Mouse (Mus musculus) embryonic facial prominence, embryonic 13.5 days (tissue): ENCODE measurements around the gene Tm9sf1. TPM values are rescaled to one million over a fixed set of nuclear protein-coding genes. Genes with fewer than 3 reads are reported as not detected.

Experiments
- ATAC-seq: fragments of 200-750 bp; cut with Nextera tagmentation; 2 replicates; pipeline ENCODE4 v1.8.0; 2017; ENCODE audit warnings: low read depth; ENCODE audit not compliant: insufficient number of reproducible peaks, insufficient read depth, low FRiP score, low TSS enrichment
- H3K27ac ChIP-seq: fragments of 300-500 bp; sonication (generic); 2 replicates; pipeline ENCODE4 v1.5.1; 2015; ENCODE audit warnings: moderate library complexity, mild to moderate bottlenecking, inconsistent platforms
- H3K27me3 ChIP-seq: fragments of 300-500 bp; sonication (generic); 2 replicates; pipeline ENCODE4 v1.6.1; 2015; ENCODE audit warnings: mild to moderate bottlenecking, inconsistent platforms
- H3K36me3 ChIP-seq: fragments of 300-500 bp; sonication (generic); 2 replicates; pipeline ENCODE4 v1.6.1; 2015; ENCODE audit warnings: mild to moderate bottlenecking, inconsistent platforms
- H3K4me1 ChIP-seq: fragments of 300-500 bp; sonication (generic); 2 replicates; pipeline ENCODE4 v1.6.1; 2015; ENCODE audit warnings: inconsistent platforms
- H3K4me2 ChIP-seq: fragments of 300-500 bp; sonication (generic); 2 replicates; pipeline ENCODE4 v1.6.1; 2015; ENCODE audit warnings: moderate library complexity, mild to moderate bottlenecking, inconsistent platforms
- H3K4me3 ChIP-seq: fragments of 300-500 bp; sonication (generic); 2 replicates; pipeline ENCODE4 v1.5.1; 2015; ENCODE audit warnings: mild to moderate bottlenecking, inconsistent platforms
- H3K9ac ChIP-seq: fragments of 300-500 bp; sonication (generic); 2 replicates; pipeline ENCODE4 v1.6.1; 2015; ENCODE audit warnings: mild to moderate bottlenecking, inconsistent platforms
- H3K9me3 ChIP-seq: fragments of 300-500 bp; sonication (generic); 2 replicates; pipeline ENCODE4 v1.6.1; 2016; ENCODE audit warnings: inconsistent platforms
- WGBS: fragments of 180-500 bp; shearing (Covaris S2); methylation state at CpG from one replicate; pipeline ENCODE4 v1.1.7; 2015; ENCODE audit warnings: mixed read lengths; 5-methylcytosine and 5-hydroxymethylcytosine counted together
- polyA plus RNA-seq: library from polyadenylated mRNA; unstranded; fragments of >200 nt; fragmentation: Nextera tagmentation; extraction: Ambion mirVana; gene quantifications from 2 replicates; pipeline ENCODE4 v1.2.1, GENCODE M21; 2015

Tm9sf1 gene
- polyA plus RNA-seq, 1 experiment from 2014 or later: 106 TPM

GRCm38 (mm10) chr14:55658011-55658410, 14.4 kb upstream of the Tm9sf1 start:
- ATAC-seq: no peak
- H3K27ac ChIP-seq: no peak overlapping the region
- peaks cover 33% of the 10 kb centered on the region for H3K36me3 ChIP-seq
- H3K4me1 ChIP-seq: peaks cover 15% of the 10 kb centered on the region
- H3K27me3 ChIP-seq: no peaks in the 10 kb centered on the region
- H3K4me2 ChIP-seq: no peak overlapping the region
- H3K9me3 ChIP-seq: no peaks in the 10 kb centered on the region
- no peak overlapping the region for H3K4me3 ChIP-seq
- no peak overlapping the region for H3K9ac ChIP-seq
- WGBS: 85% methylated on average over 5 of the region's 5 CpGs

GRCm38 (mm10) chr14:55656935-55657334, 13.3 kb upstream of the Tm9sf1 start:
- Histone ChIP-seq H3K9ac (no peak overlapping the region), H3K4me1 (peaks cover 21% of the 10 kb centered on the region), H3K4me3 (no peak overlapping the region), H3K9me3 (no peaks in the 10 kb centered on the region), H3K4me2 (no peak overlapping the region), H3K27me3 (no peaks in the 10 kb centered on the region), H3K27ac (no peak overlapping the region), H3K36me3 (peaks cover 24% of the 10 kb centered on the region)
- no peak for ATAC-seq
- 87% methylated on average over 3 of the region's 3 CpGs for WGBS

DNA sequence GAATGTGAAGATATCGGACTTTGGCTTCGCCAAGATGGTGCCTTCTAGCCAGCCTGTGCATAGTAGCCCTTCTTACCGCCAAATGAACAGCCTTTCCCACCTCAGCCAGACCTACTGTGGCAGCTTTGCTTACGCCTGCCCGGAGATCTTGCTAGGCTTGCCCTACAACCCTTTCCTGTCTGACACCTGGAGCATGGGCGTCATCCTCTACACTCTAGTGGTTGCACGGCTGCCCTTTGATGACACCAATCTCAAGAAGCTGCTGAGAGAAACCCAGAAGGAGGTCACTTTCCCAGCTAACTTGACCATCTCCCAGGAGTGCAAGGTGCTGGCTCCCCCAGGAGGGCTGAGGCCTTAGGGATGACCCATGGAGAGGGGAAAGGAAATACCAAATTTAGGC, 7.9 kb upstream of the Tm9sf1 start:
- Histone ChIP-seq H3K4me1 (peaks cover 9% of the 10 kb centered on the region), H3K4me3 (no peak overlapping the region), H3K9me3 (no peaks in the 10 kb centered on the region), H3K27ac (no peak overlapping the region), H3K9ac (no peak overlapping the region), H3K27me3 (no peaks in the 10 kb centered on the region), H3K36me3 (peaks cover 11% of the 10 kb centered on the region), H3K4me2 (no peak overlapping the region)
- 90% methylated on average over 7 of the region's 7 CpGs for WGBS
- no peak for ATAC-seq

- Histone ChIP-seq H3K27ac (no peak within 1 kb of the TSS), H3K36me3 (peaks cover 19% of the 10 kb centered on the region), H3K9me3 (no peaks in the 10 kb centered on the region), H3K4me1 (peaks cover 14% of the 10 kb centered on the region), H3K4me3 (no peak within 1 kb of the TSS), H3K4me2 (no peak within 1 kb of the TSS), H3K27me3 (no peaks in the 10 kb centered on the region), H3K9ac (no peak within 1 kb of the TSS)
- 92% methylated on average over 2 of the region's 2 CpGs for WGBS
- no peak for ATAC-seq
Measured at GRCm38 (mm10) chr14:55649884-55650283, 6.3 kb upstream of the Tm9sf1 start, which contains the start of gene Tssk4. Tssk4 (plus strand) TSS chr14:55650184.

GRCm38 (mm10) chr14:55644261-55644888, 769 bp upstream of the Tm9sf1 start:
- Histone ChIP-seq H3K4me2 (peak overlapping the region; percentile 88), H3K27me3 (no peaks in the 10 kb centered on the region), H3K9me3 (no peaks in the 10 kb centered on the region), H3K9ac (peak overlapping the region; percentile 96), H3K36me3 (peaks cover 41% of the 10 kb centered on the region), H3K4me3 (peak overlapping the region; percentile 89), H3K27ac (peak overlapping the region; percentile 60), H3K4me1 (peaks cover 20% of the 10 kb centered on the region)
- 17% methylated on average over 17 of the region's 17 CpGs for WGBS
- no peak for ATAC-seq

- Histone ChIP-seq H3K9me3 (no peaks in the 10 kb centered on the region), H3K9ac (peak overlapping the region; percentile 96), H3K4me3 (peak overlapping the region; percentile 89), H3K4me2 (peak overlapping the region; percentile 88), H3K4me1 (peaks cover 20% of the 10 kb centered on the region), H3K27me3 (no peaks in the 10 kb centered on the region), H3K27ac (peak overlapping the region; percentile 95; the same call in 1 of the 2 replicates), H3K36me3 (peaks cover 58% of the 10 kb centered on the region)
- WGBS: 22% methylated on average over 8 of the region's 8 CpGs
- ATAC-seq: no peak
Measured at GRCm38 (mm10) chr14:55642679-55643059, 937 bp downstream of the Tm9sf1 start.

DNA sequence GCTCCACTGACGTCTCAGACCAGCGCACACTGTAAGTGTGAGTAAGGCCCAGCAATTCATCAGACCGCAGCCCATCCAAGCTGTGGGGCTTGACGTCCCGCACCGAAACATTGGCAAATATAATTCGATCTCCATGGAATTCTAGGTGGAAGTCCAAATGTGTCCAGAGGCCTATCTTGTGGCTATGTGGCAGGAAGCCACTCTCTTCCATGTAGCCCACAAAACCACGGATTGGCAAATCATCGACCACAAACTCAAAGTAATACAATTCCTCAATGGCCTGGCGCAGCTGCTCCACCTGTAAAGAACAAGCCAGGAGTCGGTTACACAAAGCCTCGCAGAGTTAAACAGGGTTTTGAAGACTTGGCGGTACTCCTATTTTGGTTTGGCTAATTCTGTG, 2.3 kb downstream of the Tm9sf1 start:
- Histone ChIP-seq H3K9ac (no peak overlapping the region), H3K27me3 (no peaks in the 10 kb centered on the region), H3K4me3 (no peak overlapping the region), H3K4me1 (peaks cover 21% of the 10 kb centered on the region), H3K36me3 (peaks cover 58% of the 10 kb centered on the region), H3K27ac (no peak overlapping the region), H3K4me2 (no peak overlapping the region), H3K9me3 (no peaks in the 10 kb centered on the region)
- WGBS: 90% methylated on average over 13 of the region's 13 CpGs
- no peak for ATAC-seq

DNA sequence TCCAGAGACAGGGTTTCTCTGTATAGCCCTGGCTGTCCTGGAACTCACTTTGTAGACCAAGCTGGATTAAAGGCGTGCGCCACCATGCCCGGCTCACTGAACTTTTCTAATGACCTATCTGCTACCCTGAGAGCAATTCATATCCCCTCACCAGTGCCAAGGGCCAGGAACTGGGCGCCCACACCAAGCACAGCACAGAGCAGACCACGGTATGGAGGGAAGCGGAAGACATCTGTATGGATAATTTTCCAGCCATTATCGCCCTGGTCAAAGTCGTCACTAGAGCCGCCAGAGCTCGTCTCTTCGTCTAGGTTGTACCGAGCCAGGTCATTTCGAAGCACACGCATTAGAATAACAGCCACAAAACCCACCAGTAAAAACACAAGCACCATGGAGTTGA, 2.8 kb downstream of the Tm9sf1 start:
- WGBS: 94% methylated on average over 14 of the region's 14 CpGs

GRCm38 (mm10) chr14:55637795-55638194, 5.8 kb downstream of the Tm9sf1 start, which contains the start of gene Gm49378:
Gm49378 (minus strand) TSS chr14:55637895.
- WGBS: 95% methylated on average over 9 of the region's 9 CpGs

More for the DNA sequence above, 2.8 kb downstream of the Tm9sf1 start:
- H3K4me2 ChIP-seq: no peak overlapping the region
- no peaks in the 10 kb centered on the region for H3K27me3 ChIP-seq
- ATAC-seq: no peak
- peaks cover 24% of the 10 kb centered on the region for H3K4me1 ChIP-seq
- H3K9ac ChIP-seq: no peak overlapping the region
- H3K9me3 ChIP-seq: no peaks in the 10 kb centered on the region
- no peak overlapping the region for H3K4me3 ChIP-seq
- peaks cover 57% of the 10 kb centered on the region for H3K36me3 ChIP-seq
- H3K27ac ChIP-seq: no peak overlapping the region

GRCm38 (mm10) chr14:55635523-55636007, 8.0 kb downstream of the Tm9sf1 start, which contains the start of gene Ipo4:
Ipo4 (minus strand) TSS chr14:55635957.
- H3K4me3 ChIP-seq: peak within 1 kb of the TSS; percentile 74
- peak within 1 kb of the TSS; percentile 78 for H3K27ac ChIP-seq
- H3K9ac ChIP-seq: peak within 1 kb of the TSS; percentile 84
- ATAC-seq: peak; percentile 68
- H3K4me2 ChIP-seq: peak within 1 kb of the TSS; percentile 74
- H3K4me1 ChIP-seq: peaks cover 19% of the 10 kb centered on the region
- no peaks in the 10 kb centered on the region for H3K9me3 ChIP-seq
- WGBS: 1% methylated on average over 33 of the region's 33 CpGs
- H3K36me3 ChIP-seq: peaks cover 82% of the 10 kb centered on the region
- H3K27me3 ChIP-seq: no peaks in the 10 kb centered on the region

More at GRCm38 (mm10) chr14:55637795-55638194, 5.8 kb downstream of the Tm9sf1 start, which contains the start of gene Gm49378:
- H3K4me2 ChIP-seq: no peak within 1 kb of the TSS
- H3K9me3 ChIP-seq: no peaks in the 10 kb centered on the region
- H3K27me3 ChIP-seq: no peaks in the 10 kb centered on the region
- no peak within 1 kb of the TSS for H3K4me3 ChIP-seq
- peaks cover 25% of the 10 kb centered on the region for H3K4me1 ChIP-seq
- H3K9ac ChIP-seq: no peak within 1 kb of the TSS
- ATAC-seq: no peak
- H3K27ac ChIP-seq: no peak within 1 kb of the TSS
- H3K36me3 ChIP-seq: peaks cover 70% of the 10 kb centered on the region

GRCm38 (mm10) chr14:55634874-55635522, 8.6 kb downstream of the Tm9sf1 start:
- peaks cover 82% of the 10 kb centered on the region for H3K36me3 ChIP-seq
- H3K4me3 ChIP-seq: peak overlapping the region; percentile 74
- peak overlapping the region; percentile 74 for H3K4me2 ChIP-seq
- ATAC-seq: no peak
- peak overlapping the region; percentile 84 for H3K9ac ChIP-seq
- peak overlapping the region; percentile 78 for H3K27ac ChIP-seq
- WGBS: 4% methylated on average over 23 of the region's 23 CpGs
- H3K9me3 ChIP-seq: no peaks in the 10 kb centered on the region
- no peaks in the 10 kb centered on the region for H3K27me3 ChIP-seq
- H3K4me1 ChIP-seq: peaks cover 19% of the 10 kb centered on the region

DNA sequence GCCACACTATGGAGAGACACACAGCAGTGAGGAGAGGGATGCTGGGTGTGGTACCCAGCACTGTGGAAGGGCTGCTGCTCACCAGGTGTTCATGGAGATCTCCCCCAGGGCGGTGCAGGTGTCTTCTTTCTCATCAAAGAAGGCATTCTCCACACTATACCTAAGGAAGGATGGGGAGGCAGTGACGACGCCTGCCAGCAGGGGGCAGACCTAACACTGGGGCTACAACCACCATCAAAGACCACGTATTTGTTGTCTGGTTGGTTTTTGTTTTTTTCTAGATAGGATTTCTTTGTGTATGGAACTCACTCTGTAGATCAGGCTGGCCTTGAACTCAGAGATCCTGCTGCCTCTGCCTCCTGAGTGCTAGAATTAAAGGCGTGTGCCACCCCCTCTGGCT, 14.3 kb downstream of the Tm9sf1 start:
- WGBS: 57% methylated on average over 5 of the region's 5 CpGs
- Histone ChIP-seq H3K36me3 (peaks cover 98% of the 10 kb centered on the region), H3K4me3 (no peak overlapping the region), H3K4me2 (no peak overlapping the region), H3K9me3 (no peaks in the 10 kb centered on the region), H3K4me1 (peaks cover 6% of the 10 kb centered on the region), H3K9ac (no peak overlapping the region), H3K27me3 (no peaks in the 10 kb centered on the region), H3K27ac (no peak overlapping the region)
- no peak for ATAC-seq
